Mouse (Mus musculus) liver, embryonic 13.5 days (tissue): ENCODE data around the gene Rpf2. TPM values are rescaled to one million over a fixed set of nuclear protein-coding genes. Genes with fewer than 3 reads are reported as not detected.

Experiments used
- ATAC-seq: fragments of 200-750 bp; cut with Nextera tagmentation; 2 replicates; pipeline ENCODE4 v1.8.0; 2017; ENCODE audit warnings: low read depth, mild to moderate bottlenecking, moderate number of reproducible peaks, moderate library complexity
- DNase-seq: peaks from one replicate; pipeline ENCODE4 v3.0.0; 2022
- H3K27ac ChIP-seq: fragments of 300-500 bp; sonication (generic); 2 replicates; pipeline ENCODE4 v1.5.1; 2015; ENCODE audit warnings: moderate library complexity, mild to moderate bottlenecking, inconsistent platforms
- H3K27me3 ChIP-seq: fragments of 300-500 bp; sonication (generic); 2 replicates; pipeline ENCODE4 v1.6.1; 2015; ENCODE audit warnings: mild to moderate bottlenecking, inconsistent platforms
- H3K36me3 ChIP-seq: fragments of 300-500 bp; sonication (generic); 2 replicates; pipeline ENCODE4 v1.6.1; 2015; ENCODE audit warnings: mild to moderate bottlenecking, inconsistent platforms
- H3K4me1 ChIP-seq: fragments of 300-500 bp; sonication (generic); replicated peaks from 2 replicates; pipeline ENCODE4 v1.6.1; 2015; ENCODE audit warnings: inconsistent platforms
- H3K4me2 ChIP-seq: fragments of 300-500 bp; sonication (generic); 2 replicates; pipeline ENCODE4 v1.6.1; 2015; ENCODE audit warnings: inconsistent platforms, mild to moderate bottlenecking, moderate library complexity
- H3K4me3 ChIP-seq: fragments of 300-500 bp; sonication (generic); replicated peaks from 2 replicates; pipeline ENCODE4 v1.5.1; 2015; ENCODE audit warnings: mild to moderate bottlenecking, inconsistent platforms
- H3K9ac ChIP-seq: fragments of 300-500 bp; sonication (generic); 2 replicates; pipeline ENCODE4 v1.6.1; 2015; ENCODE audit warnings: mild to moderate bottlenecking, inconsistent platforms
- H3K9me3 ChIP-seq: fragments of 300-500 bp; sonication (generic); replicated peaks from 2 replicates; pipeline ENCODE4 v1.6.1; 2016; ENCODE audit warnings: inconsistent platforms
- WGBS: fragments of 180-500 bp; shearing (Covaris S2); methylation state at CpG from one replicate; pipeline ENCODE4 v1.1.7; 2015; ENCODE audit not compliant: insufficient replicate concordance; 5-methylcytosine and 5-hydroxymethylcytosine counted together
- polyA plus RNA-seq: library from polyadenylated mRNA; unstranded; fragments of >200 nt; fragmentation: Nextera tagmentation; extraction: Ambion mirVana; gene quantifications from 2 replicates; pipeline ENCODE4 v1.2.1, GENCODE M21; 2015

Rpf2 gene
- polyA plus RNA-seq, 1 experiment from 2014 or later: 61.4 TPM

DNA sequence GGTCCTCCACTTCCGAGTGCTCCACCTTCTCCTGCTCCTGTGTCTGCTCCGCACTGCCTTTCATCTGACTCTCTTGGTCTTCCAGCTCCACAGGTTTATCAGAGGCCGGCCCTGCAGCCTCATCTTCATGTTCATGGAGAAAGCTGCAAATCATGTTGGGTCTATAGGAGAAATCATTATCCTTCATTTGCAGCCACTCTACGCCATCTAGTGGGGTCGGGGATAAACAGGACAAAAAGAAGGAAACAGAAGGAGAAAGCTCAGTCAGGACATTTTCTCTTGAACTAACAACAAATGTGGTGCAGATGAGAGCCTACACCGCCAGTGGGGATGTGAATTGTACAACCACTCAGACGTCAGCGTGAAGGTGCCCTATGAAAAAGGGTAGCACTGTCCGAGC, 2.8 kb upstream of the Rpf2 start:
- H3K9ac ChIP-seq: no peak overlapping the region
- H3K4me1 ChIP-seq: peaks cover 27% of the 10 kb centered on the region
- no peak overlapping the region for H3K4me3 ChIP-seq
- H3K9me3 ChIP-seq: no peaks in the 10 kb centered on the region
- no peak overlapping the region for H3K27ac ChIP-seq
- no peaks in the 10 kb centered on the region for H3K27me3 ChIP-seq
- H3K36me3 ChIP-seq: peaks cover 57% of the 10 kb centered on the region
- no peak for DNase-seq
- WGBS: 76% methylated on average over 9 of the region's 9 CpGs
- no peak for ATAC-seq
- H3K4me2 ChIP-seq: no peak overlapping the region

GRCm38 (mm10) chr10:40247166-40247716, 405 bp upstream of the Rpf2 start:
- Histone ChIP-seq H3K9me3 (no peaks in the 10 kb centered on the region), H3K4me1 (peaks cover 31% of the 10 kb centered on the region), H3K27ac (0 out of 2 replicates have a peak overlapping the region, but pooled peaks have one; percentile 11), H3K27me3 (no peaks in the 10 kb centered on the region), H3K36me3 (peaks cover 59% of the 10 kb centered on the region), H3K4me2 (peak overlapping the region; percentile 76), H3K9ac (peak overlapping the region; percentile 75; the same call in 1 of the 2 replicates), H3K4me3 (peak overlapping the region; percentile 80)
- ATAC-seq (peak; percentile 31), DNase-seq (no peak)
- 30% methylated on average over 11 of the region's 11 CpGs for WGBS

DNA sequence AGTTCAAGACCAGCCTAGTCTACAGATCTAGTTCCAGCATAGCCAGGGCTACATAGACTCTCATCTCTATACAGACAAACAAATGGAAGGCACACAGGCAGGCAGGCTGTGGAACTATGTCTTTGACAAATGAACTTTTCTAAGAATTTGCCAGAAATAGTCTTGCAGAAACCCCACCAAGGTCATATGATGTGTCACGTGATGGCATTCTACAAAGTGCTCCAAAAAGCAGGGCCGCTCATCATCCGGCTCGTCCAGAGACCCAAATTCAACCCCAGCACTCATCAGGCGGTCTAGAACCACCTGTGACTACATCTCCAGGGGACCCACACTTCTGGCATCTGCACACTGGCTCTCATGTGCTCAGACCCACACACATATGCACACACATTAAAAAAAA, 9.0 kb downstream of the Rpf2 start:
- 80% methylated on average over 5 of the region's 5 CpGs for WGBS
- no peaks in the 10 kb centered on the region for H3K27me3 ChIP-seq
- no peak overlapping the region for H3K27ac ChIP-seq
- DNase-seq (no peak), ATAC-seq (no peak)
- H3K4me3 ChIP-seq: no peak overlapping the region
- no peak overlapping the region for H3K9ac ChIP-seq
- peaks cover 79% of the 10 kb centered on the region for H3K36me3 ChIP-seq
- no peak overlapping the region for H3K4me2 ChIP-seq
- H3K4me1 ChIP-seq: no peaks in the 10 kb centered on the region
- no peaks in the 10 kb centered on the region for H3K9me3 ChIP-seq

GRCm38 (mm10) chr10:40233241-40233640, 13.6 kb downstream of the Rpf2 start:
- H3K4me2 ChIP-seq: no peak overlapping the region
- 72% methylated on average over 3 of the region's 3 CpGs for WGBS
- H3K9me3 ChIP-seq: no peaks in the 10 kb centered on the region
- H3K9ac ChIP-seq: no peak overlapping the region
- no peak for DNase-seq
- no peaks in the 10 kb centered on the region for H3K27me3 ChIP-seq
- no peaks in the 10 kb centered on the region for H3K4me1 ChIP-seq
- H3K36me3 ChIP-seq: peaks cover 81% of the 10 kb centered on the region
- no peak overlapping the region for H3K4me3 ChIP-seq
- H3K27ac ChIP-seq: no peak overlapping the region
- ATAC-seq: no peak

DNA sequence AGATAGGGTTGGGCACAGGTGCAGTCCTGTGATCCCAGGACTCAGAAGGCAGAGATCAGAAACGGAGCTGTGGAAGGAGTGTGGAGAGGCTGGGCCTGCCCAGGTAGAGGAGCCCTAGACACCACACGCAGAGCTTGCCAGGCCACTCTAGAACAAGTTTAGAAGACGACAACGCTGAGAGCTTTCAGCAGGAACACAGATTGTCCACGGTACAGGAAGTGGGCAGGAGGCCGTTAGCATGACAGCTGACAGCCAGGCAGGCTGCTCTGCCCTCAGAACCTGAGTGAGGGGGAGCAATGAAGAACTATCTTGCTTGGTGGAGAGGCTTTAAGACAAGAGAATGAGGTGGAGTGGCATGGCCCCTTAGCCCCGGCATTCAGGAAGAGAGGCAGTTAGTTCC, 14.4 kb downstream of the Rpf2 start:
- no peak overlapping the region for H3K4me3 ChIP-seq
- no peaks in the 10 kb centered on the region for H3K4me1 ChIP-seq
- ATAC-seq: no peak
- no peak overlapping the region for H3K9ac ChIP-seq
- no peaks in the 10 kb centered on the region for H3K27me3 ChIP-seq
- H3K4me2 ChIP-seq: no peak overlapping the region
- H3K27ac ChIP-seq: no peak overlapping the region
- peaks cover 80% of the 10 kb centered on the region for H3K36me3 ChIP-seq
- no peak for DNase-seq
- no peaks in the 10 kb centered on the region for H3K9me3 ChIP-seq
- 34% methylated on average over 7 of the region's 7 CpGs for WGBS

DNA sequence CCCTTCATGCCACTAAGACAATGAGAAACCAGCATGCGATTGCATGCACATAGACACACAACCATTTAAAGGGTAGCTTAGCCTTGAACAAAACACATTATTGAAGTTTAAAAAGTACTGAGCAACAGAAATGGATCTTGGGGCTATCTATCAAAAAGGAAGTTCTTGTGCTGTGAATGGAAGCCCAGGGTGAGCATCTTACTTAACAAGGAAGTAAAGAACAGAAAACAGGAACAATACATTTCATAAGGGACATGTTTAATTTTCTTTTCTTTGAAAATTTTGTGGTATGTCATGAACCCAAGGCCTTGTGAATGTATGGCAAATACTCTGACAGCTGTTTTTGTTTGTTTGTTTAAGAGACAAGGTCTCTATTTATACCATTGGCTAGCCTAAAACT, 17.1 kb downstream of the Rpf2 start:
- H3K4me3 ChIP-seq: no peak overlapping the region
- no peak overlapping the region for H3K9ac ChIP-seq
- H3K36me3 ChIP-seq: peaks cover 82% of the 10 kb centered on the region
- 74% methylated on average over 1 of the region's 1 CpGs for WGBS
- no peak for ATAC-seq
- H3K4me1 ChIP-seq: no peaks in the 10 kb centered on the region
- no peak overlapping the region for H3K4me2 ChIP-seq
- no peaks in the 10 kb centered on the region for H3K27me3 ChIP-seq
- no peak for DNase-seq
- no peak overlapping the region; the same call in 1 of the 2 replicates for H3K27ac ChIP-seq
- no peaks in the 10 kb centered on the region for H3K9me3 ChIP-seq

- Histone ChIP-seq H3K27ac (no peak overlapping the region), H3K4me2 (no peak overlapping the region), H3K9me3 (no peaks in the 10 kb centered on the region), H3K4me1 (no peaks in the 10 kb centered on the region), H3K9ac (no peak overlapping the region), H3K36me3 (peaks cover 91% of the 10 kb centered on the region), H3K4me3 (no peak overlapping the region), H3K27me3 (no peaks in the 10 kb centered on the region)
- WGBS: 82% methylated on average over 4 of the region's 4 CpGs
- no peak for ATAC-seq
- DNase-seq: no peak
Observed at GRCm38 (mm10) chr10:40227660-40228303, 19.1 kb downstream of the Rpf2 start.

DNA sequence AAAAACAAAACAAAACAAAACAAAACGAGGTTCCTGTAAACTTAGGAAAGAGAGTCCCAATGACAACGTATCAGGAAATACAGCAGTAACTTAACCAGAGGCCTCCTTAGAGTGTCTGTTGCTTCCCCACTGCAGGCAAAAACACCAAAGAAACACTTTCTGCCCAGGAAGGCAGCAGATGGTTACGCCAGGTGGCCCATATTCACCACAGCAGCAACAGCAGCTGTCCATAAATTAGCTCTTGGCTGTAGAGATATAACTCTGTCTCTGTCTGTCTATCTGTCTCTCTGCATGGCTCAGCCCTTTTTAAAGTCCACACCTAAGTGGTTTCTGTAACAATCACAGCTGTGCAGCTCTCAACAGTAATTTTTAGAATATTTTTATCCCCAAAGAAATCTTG, 28.0 kb downstream of the Rpf2 start:
- 60% methylated on average over 3 of the region's 3 CpGs for WGBS

DNA sequence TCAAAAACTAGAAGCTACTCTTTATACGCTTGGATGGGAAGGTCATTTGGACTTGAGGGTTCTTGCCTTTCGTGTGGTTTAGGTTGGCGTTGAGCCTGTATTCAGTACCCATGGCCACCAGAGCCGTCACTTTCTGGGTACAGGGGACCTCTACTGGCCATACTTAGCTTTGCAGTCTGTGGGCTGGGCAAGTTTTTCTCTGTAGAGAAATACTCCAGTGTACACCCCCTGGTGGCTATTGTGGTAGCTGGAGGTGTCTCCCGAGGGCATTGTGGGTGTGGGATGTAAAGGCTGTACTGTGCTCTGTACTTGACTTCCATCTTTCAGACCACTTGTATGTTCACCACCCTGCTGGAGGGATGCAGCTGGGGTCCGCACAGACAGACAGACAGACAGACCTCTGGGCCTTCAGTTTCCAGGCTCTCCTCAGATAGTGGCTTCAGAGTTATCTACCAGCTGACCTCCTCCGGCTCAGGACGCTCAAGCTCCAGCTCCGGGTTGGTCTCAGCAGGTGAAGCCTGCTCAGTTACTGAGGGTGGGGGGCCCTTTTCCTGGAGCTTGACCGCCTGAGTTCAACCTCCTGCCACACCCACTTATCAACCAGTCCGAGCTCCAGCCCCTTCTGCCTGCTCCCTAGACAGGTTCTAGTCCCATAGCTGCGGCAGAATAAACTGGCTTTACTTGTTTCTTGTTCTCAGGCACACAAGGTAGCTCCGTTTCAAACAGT, 34.2 kb downstream of the Rpf2 start:
- Histone ChIP-seq H3K9ac (no peak overlapping the region), H3K4me3 (no peak overlapping the region), H3K27ac (no peak overlapping the region), H3K9me3 (no peaks in the 10 kb centered on the region), H3K4me2 (0 out of 2 replicates have a peak overlapping the region, but pooled peaks have one; percentile 4), H3K27me3 (no peaks in the 10 kb centered on the region), H3K36me3 (no peaks in the 10 kb centered on the region), H3K4me1 (no peaks in the 10 kb centered on the region)
- ATAC-seq: peak; percentile 84
- WGBS: 27% methylated on average over 13 of the region's 13 CpGs
- peak; percentile 84 for DNase-seq

More for the DNA sequence above, 28.0 kb downstream of the Rpf2 start:
- Histone ChIP-seq H3K9me3 (peaks cover 11% of the 10 kb centered on the region; the same call in 1 of the 2 replicates), H3K36me3 (peaks cover 30% of the 10 kb centered on the region), H3K27me3 (no peaks in the 10 kb centered on the region), H3K4me1 (no peaks in the 10 kb centered on the region), H3K27ac (no peak overlapping the region), H3K4me3 (no peak overlapping the region), H3K9ac (no peak overlapping the region), H3K4me2 (no peak overlapping the region)
- ATAC-seq (no peak), DNase-seq (no peak)

DNA sequence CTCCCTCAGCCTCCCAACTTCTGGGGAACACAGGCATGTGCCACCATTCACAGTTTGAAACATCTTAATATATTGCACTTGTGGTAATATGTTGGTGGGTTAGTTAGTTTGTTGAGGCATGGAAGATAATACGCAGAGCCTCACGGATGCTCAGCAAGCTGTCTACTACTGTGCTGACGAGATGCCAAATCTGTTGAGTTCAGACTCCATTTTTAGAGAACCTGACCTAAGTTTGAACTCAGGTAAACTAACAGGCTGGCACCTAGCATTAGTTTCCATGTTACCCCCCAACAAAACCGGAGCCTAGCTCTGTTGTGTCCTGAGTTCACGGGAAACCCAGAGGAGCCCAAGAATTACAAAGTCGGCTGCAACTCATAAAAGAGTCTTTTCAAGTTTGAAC, 51.8 kb downstream of the Rpf2 start:
- peaks cover 34% of the 10 kb centered on the region for H3K4me1 ChIP-seq
- no peaks in the 10 kb centered on the region for H3K9me3 ChIP-seq
- WGBS: 77% methylated on average over 6 of the region's 6 CpGs
- no peak for ATAC-seq
- H3K4me2 ChIP-seq: no peak overlapping the region
- H3K4me3 ChIP-seq: no peak overlapping the region
- no peak overlapping the region for H3K9ac ChIP-seq
- peaks cover 17% of the 10 kb centered on the region for H3K27me3 ChIP-seq
- no peaks in the 10 kb centered on the region for H3K36me3 ChIP-seq
- no peak for DNase-seq
- no peak overlapping the region for H3K27ac ChIP-seq

- no peak overlapping the region for H3K27ac ChIP-seq
- H3K4me1 ChIP-seq: peaks cover 45% of the 10 kb centered on the region
- ATAC-seq (peak; percentile 33; the same call in 1 of the 2 replicates), DNase-seq (no peak)
- H3K9ac ChIP-seq: peak overlapping the region; percentile 52
- H3K36me3 ChIP-seq: no peaks in the 10 kb centered on the region
- H3K9me3 ChIP-seq: no peaks in the 10 kb centered on the region
- peaks cover 27% of the 10 kb centered on the region for H3K27me3 ChIP-seq
- 17% methylated on average over 18 of the region's 18 CpGs for WGBS
- H3K4me2 ChIP-seq: peak overlapping the region; percentile 65
- H3K4me3 ChIP-seq: peak overlapping the region; percentile 40
Observed at GRCm38 (mm10) chr10:40192010-40192935, 54.6 kb downstream of the Rpf2 start.
